Mouse (Mus musculus) hindbrain, embryonic 16.5 days (tissue): ENCODE data around the gene Kbtbd12. TPM values are rescaled to one million over a fixed set of nuclear protein-coding genes. Genes with fewer than 3 reads are reported as not detected.

Experiments
- ATAC-seq: fragments of 200-750 bp; cut with Nextera tagmentation; 2 replicates; pipeline ENCODE4 v1.8.0; 2017; ENCODE audit warnings: moderate TSS enrichment, moderate library complexity
- H3K27ac ChIP-seq: fragments of 300-500 bp; sonication (generic); 2 replicates; pipeline ENCODE4 v1.5.1; 2014; ENCODE audit warnings: low read depth, mild to moderate bottlenecking, control low read depth, low read length, moderate library complexity
- H3K27me3 ChIP-seq: fragments of 300-500 bp; sonication (generic); replicated peaks from 2 replicates; pipeline ENCODE4 v1.6.1; 2014; ENCODE audit warnings: low read length; ENCODE audit not compliant: control insufficient read depth, insufficient read depth
- H3K36me3 ChIP-seq: fragments of 300-500 bp; sonication (generic); 2 replicates; pipeline ENCODE4 v1.6.1; 2014; ENCODE audit warnings: mild to moderate bottlenecking, low read length, moderate library complexity, mixed read lengths; ENCODE audit not compliant: control insufficient read depth, insufficient read depth
- H3K4me1 ChIP-seq: fragments of 300-500 bp; sonication (generic); 2 replicates; pipeline ENCODE4 v1.6.1; 2014; ENCODE audit warnings: low read depth, low read length; ENCODE audit not compliant: control insufficient read depth, insufficient read depth
- H3K4me2 ChIP-seq: fragments of 300-500 bp; sonication (generic); 2 replicates; pipeline ENCODE4 v1.6.1; 2014; ENCODE audit warnings: mild to moderate bottlenecking, low read length, control low read depth, moderate library complexity
- H3K4me3 ChIP-seq: fragments of 300-500 bp; sonication (generic); 2 replicates; pipeline ENCODE4 v1.5.1; 2014; ENCODE audit warnings: mild to moderate bottlenecking, low read length, control low read depth, moderate library complexity
- H3K9ac ChIP-seq: fragments of 300-500 bp; sonication (generic); 2 replicates; pipeline ENCODE4 v1.6.1; 2014; ENCODE audit warnings: low read depth, mild to moderate bottlenecking, control low read depth, low read length, moderate library complexity
- H3K9me3 ChIP-seq: fragments of 300-500 bp; sonication (generic); 2 replicates; pipeline ENCODE4 v1.6.1; 2014; ENCODE audit warnings: mild to moderate bottlenecking, low read length, moderate library complexity; ENCODE audit not compliant: control insufficient read depth
- WGBS: fragments of 180-500 bp; shearing (Covaris S2); extraction: QIAGEN DNeasy Blood & Tissue Kit; methylation state at CpG from one replicate; pipeline ENCODE4 v1.1.7; 2014; 5-methylcytosine and 5-hydroxymethylcytosine counted together
- polyA plus RNA-seq: library from polyadenylated mRNA; unstranded; fragments of >200 nt; fragmentation: Nextera tagmentation; extraction: Ambion mirVana; gene quantifications from 2 replicates; pipeline ENCODE4 v1.2.1, GENCODE M21; 2015

Kbtbd12 gene
- polyA plus RNA-seq, 1 experiment from 2014 or later: 0.60 TPM

DNA sequence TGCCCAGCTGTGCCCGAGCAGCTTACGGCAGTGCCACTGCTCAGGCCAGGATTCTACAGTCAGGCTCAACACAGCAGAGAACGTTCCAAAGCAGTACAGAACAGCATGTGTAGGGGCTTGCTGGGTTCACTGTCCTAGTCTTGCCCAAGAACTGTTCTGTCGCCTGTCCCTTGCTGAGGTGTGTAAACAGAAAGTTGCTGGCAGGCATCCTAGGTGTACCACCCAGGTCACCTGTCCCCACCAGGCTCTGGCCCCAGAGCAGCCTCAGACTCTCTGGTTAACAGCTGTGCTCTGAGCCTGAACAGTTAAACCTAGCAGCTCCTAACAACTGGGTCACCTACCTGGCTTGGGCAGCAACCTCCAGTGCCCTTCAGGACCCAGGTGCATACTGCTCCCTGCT, 134.7 kb downstream of the Kbtbd12 start:
- H3K4me2 ChIP-seq: no peak overlapping the region
- H3K27ac ChIP-seq: no peak overlapping the region
- H3K27me3 ChIP-seq: no peaks in the 10 kb centered on the region
- H3K9ac ChIP-seq: no peak overlapping the region
- WGBS: 88% methylated on average over 4 of the region's 4 CpGs
- H3K36me3 ChIP-seq: peaks cover 41% of the 10 kb centered on the region
- no peaks in the 10 kb centered on the region for H3K9me3 ChIP-seq
- H3K4me1 ChIP-seq: peaks cover 5% of the 10 kb centered on the region
- H3K4me3 ChIP-seq: no peak overlapping the region
- no peak for ATAC-seq

DNA sequence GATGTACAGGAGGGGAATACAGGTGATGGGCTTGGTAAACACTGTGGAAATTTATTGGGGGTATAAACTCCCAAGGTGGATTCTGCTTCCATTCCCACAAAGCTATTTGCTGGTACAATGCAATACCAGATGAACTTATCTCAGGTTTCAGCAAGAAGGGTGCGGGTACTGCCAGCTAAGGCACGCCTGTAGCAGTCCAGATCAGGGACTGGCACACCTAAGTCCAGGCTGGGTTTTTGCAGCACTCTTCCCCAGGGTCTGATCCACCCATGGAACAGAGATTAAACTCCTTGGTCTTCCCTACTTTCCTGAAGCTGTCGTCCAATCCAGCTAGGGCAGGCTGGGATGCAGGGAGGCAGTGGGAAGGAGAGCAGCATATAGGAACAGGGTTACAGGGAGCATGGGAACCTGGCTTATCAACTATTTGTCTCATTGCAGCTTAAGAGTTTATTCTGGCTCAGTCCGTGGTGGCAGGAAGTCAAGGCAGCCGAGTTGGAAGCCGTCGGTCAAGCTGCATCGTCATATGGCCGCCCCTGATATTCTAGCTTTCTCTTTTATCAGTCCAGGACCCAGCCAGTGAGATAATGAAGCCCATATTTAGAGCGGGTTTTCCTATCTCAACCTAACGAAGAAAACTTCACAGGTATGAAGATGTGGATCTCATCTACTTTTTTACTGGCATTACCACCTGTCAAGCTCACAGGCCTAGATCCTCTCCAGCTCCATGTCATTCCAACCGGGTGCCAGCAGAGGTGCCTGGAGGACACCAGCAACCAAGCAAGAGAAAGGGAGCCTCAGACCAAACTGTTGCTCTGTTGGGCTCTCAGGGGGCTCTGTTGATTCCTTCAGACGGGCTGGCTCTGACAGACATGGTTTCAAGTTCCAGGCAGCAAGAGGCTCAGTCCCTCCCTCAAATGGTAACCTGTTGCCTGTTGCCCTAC, 135.4 kb downstream of the Kbtbd12 start:
- Histone ChIP-seq H3K9ac (no peak overlapping the region), H3K36me3 (peaks cover 41% of the 10 kb centered on the region), H3K27ac (no peak overlapping the region), H3K27me3 (no peaks in the 10 kb centered on the region), H3K4me1 (peaks cover 5% of the 10 kb centered on the region), H3K4me3 (no peak overlapping the region), H3K9me3 (no peaks in the 10 kb centered on the region), H3K4me2 (no peak overlapping the region)
- ATAC-seq: no peak
- 80% methylated on average over 13 of the region's 13 CpGs for WGBS

DNA sequence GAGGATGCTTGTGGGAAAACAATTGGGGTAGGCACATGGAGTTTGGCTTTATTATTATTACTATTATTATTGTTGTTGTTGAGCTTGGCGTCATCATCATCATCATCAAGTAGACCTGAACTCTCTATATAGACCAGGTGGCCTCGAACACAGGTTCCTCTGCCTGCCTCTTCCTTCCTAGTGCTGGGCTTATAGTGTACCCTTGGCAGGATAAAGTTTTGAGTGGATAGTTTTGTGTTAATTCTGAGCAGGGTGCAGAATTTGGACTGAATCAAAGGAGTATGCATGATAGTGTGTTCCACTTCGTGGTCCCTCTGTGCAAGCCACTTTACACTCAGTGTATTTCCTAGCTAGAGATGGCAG, 137.4 kb downstream of the Kbtbd12 start:
- Histone ChIP-seq H3K36me3 (peaks cover 27% of the 10 kb centered on the region), H3K27ac (no peak overlapping the region), H3K4me2 (peak overlapping the region; percentile 66), H3K9ac (no peak overlapping the region; the same call in 1 of the 2 replicates), H3K4me1 (peaks cover 5% of the 10 kb centered on the region), H3K4me3 (peak overlapping the region; percentile 46), H3K9me3 (no peaks in the 10 kb centered on the region), H3K27me3 (no peaks in the 10 kb centered on the region)
- peak; percentile 43; the same call in 1 of the 2 replicates for ATAC-seq
- 5% methylated on average over 3 of the region's 3 CpGs for WGBS

DNA sequence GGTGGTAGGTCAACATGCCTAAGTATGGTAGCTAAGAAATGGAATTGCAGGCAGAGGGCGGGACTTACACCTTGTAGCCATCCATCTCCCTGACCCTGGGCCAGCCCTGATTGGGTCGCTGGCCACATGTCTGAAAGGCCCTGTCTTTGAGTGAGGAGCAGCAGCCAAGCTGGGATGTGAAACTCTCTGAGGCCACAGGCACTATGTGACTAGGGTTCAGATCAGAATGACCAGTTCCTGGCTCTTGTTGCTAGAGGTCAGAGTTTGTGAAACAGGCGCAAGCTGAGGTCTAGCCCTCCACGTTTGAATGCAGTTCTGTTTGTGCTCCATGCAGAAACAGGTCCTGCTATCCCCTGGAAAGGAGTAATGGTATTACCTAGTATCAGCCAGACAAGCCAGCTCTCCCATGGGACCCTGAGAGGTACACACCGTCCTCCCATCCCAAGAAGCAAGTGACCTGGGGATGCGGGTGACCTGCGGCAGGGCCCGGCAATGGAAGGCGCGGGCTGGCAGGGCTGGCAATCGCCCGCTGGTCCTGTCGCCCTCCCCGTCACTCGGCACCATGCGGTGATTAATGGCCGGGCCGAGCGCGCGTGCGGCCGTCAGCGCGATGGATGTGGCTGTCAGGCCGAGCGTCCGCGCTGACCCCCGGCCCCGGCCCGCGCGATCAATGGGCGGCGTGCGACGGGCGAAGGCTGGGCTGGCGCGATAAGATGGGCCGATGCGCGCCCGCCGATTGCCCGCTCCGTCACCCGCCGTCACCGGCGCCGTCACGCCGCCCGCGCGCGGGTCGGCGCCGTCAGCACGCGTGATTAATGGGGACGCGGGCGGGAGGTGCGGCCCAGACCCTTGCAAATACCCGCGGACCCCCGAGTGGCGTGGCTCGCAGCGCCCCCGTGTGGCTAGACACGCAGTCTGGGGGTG, 138.0 kb downstream of the Kbtbd12 start:
- ATAC-seq: peak; percentile 91
- Histone ChIP-seq H3K4me3 (peak overlapping the region; percentile 46), H3K9me3 (no peaks in the 10 kb centered on the region), H3K27me3 (no peaks in the 10 kb centered on the region), H3K36me3 (peaks cover 24% of the 10 kb centered on the region), H3K4me2 (peak overlapping the region; percentile 66), H3K9ac (peak overlapping the region; percentile 64), H3K27ac (peak overlapping the region; percentile 26), H3K4me1 (peaks cover 5% of the 10 kb centered on the region)
- WGBS: 2% methylated on average over 58 of the region's 76 CpGs

Other genes with a start within 250 kb of the Kbtbd12 start
- gene Eefsec, start 191.4 kb downstream of the Kbtbd12 start, polyA plus RNA-seq: 24.4 and 24.9 TPM in 2 replicates
- 93.8 and 95.2 TPM in 2 replicates for gene Ruvbl1, start 172.5 kb downstream of the Kbtbd12 start, polyA plus RNA-seq
- 155 and 169 TPM in 2 replicates for gene Sec61a1, start 119.0 kb downstream of the Kbtbd12 start, polyA plus RNA-seq
- gene Mgll, start 86.5 kb upstream of the Kbtbd12 start, polyA plus RNA-seq: 79.1 and 96.8 TPM in 2 replicates
- 37.7 and 39.4 TPM in 2 replicates for gene Abtb1, start 204.0 kb upstream of the Kbtbd12 start, polyA plus RNA-seq
- gene Podxl2, start 237.1 kb upstream of the Kbtbd12 start, polyA plus RNA-seq: 553 and 621 TPM in 2 replicates